Mouse (Mus musculus) kidney, embryonic 15.5 days (tissue): Measurements from ENCODE around the gene Sspo. TPM values are rescaled to one million over a fixed set of nuclear protein-coding genes. Genes with fewer than 3 reads are reported as not detected.
A peak's percentile ranks its signal among the peaks of the same experiment; 100 is the strongest.

Source experiments
- ATAC-seq: fragments of 200-750 bp; cut with Nextera tagmentation; replicated peaks from 2 replicates; pipeline ENCODE4 v1.8.0; 2017; ENCODE audit warnings: moderate TSS enrichment; ENCODE audit not compliant: low FRiP score
- H3K27ac ChIP-seq: fragments of 300-500 bp; sonication (generic); 2 replicates; pipeline ENCODE4 v1.5.1; 2015; ENCODE audit warnings: mild to moderate bottlenecking, inconsistent platforms
- H3K27me3 ChIP-seq: fragments of 300-500 bp; sonication (generic); 2 replicates; pipeline ENCODE4 v1.6.1; 2015; ENCODE audit warnings: inconsistent platforms
- H3K36me3 ChIP-seq: fragments of 300-500 bp; sonication (generic); 2 replicates; pipeline ENCODE4 v1.6.1; 2015; ENCODE audit warnings: inconsistent platforms
- H3K4me1 ChIP-seq: fragments of 300-500 bp; sonication (generic); 2 replicates; pipeline ENCODE4 v1.6.1; 2015; ENCODE audit warnings: inconsistent platforms
- H3K4me2 ChIP-seq: fragments of 300-500 bp; sonication (generic); 2 replicates; pipeline ENCODE4 v1.6.1; 2015; ENCODE audit warnings: moderate library complexity, mild to moderate bottlenecking, inconsistent platforms
- H3K4me3 ChIP-seq: fragments of 300-500 bp; sonication (generic); replicated peaks from 2 replicates; pipeline ENCODE4 v1.5.1; 2015; ENCODE audit warnings: mild to moderate bottlenecking, inconsistent platforms
- H3K9ac ChIP-seq: fragments of 300-500 bp; sonication (generic); 2 replicates; pipeline ENCODE4 v1.6.1; 2015; ENCODE audit warnings: mild to moderate bottlenecking, inconsistent platforms
- H3K9me3 ChIP-seq: fragments of 300-500 bp; sonication (generic); replicated peaks from 2 replicates; pipeline ENCODE4 v1.6.1; 2016; ENCODE audit warnings: inconsistent platforms
- WGBS: fragments of 180-500 bp; shearing (Covaris S2); methylation state at CpG from one replicate; pipeline ENCODE4 v1.1.7; 2015; ENCODE audit warnings: mixed read lengths; 5-methylcytosine and 5-hydroxymethylcytosine counted together
- polyA plus RNA-seq: library from polyadenylated mRNA; unstranded; fragments of >200 nt; fragmentation: Nextera tagmentation; extraction: Ambion mirVana; gene quantifications from 2 replicates; pipeline ENCODE4 v1.2.1, GENCODE M21; 2015

The Sspo gene
- polyA plus RNA-seq, 1 experiment from 2014 or later = 0.86 TPM

GRCm38 (mm10) chr6:48438475-48439125 lies 9.4 kb upstream of the Sspo start:
- 47% methylated on average over 55 of the region's 55 CpGs for WGBS
- Histone ChIP-seq H3K4me1 (peaks cover 84% of the 10 kb centered on the region), H3K27me3 (no peaks in the 10 kb centered on the region), H3K4me2 (peak overlapping the region; percentile 19; the same call in 1 of the 2 replicates), H3K27ac (no peak overlapping the region), H3K9ac (no peak overlapping the region), H3K4me3 (no peak overlapping the region), H3K9me3 (0 out of 2 replicates have a peak, but pooled peaks cover 2% of the 10 kb centered on the region), H3K36me3 (peaks cover 58% of the 10 kb centered on the region)
- ATAC-seq = no peak

- H3K9ac ChIP-seq = no peak overlapping the region
- ATAC-seq = no peak
- no peak overlapping the region for H3K4me3 ChIP-seq
- peak overlapping the region; percentile 88 for H3K27ac ChIP-seq
- no peaks in the 10 kb centered on the region for H3K27me3 ChIP-seq
- 0 out of 2 replicates have a peak, but pooled peaks cover 2% of the 10 kb centered on the region for H3K9me3 ChIP-seq
- peaks cover 58% of the 10 kb centered on the region for H3K36me3 ChIP-seq
- H3K4me2 ChIP-seq = no peak overlapping the region
- peaks cover 83% of the 10 kb centered on the region for H3K4me1 ChIP-seq
Measured at GRCm38 (mm10) chr6:48439654-48440053, 8.4 kb upstream of the Sspo start.

GRCm38 (mm10) chr6:48440306-48441014 lies 7.6 kb upstream of the Sspo start:
- 0 out of 2 replicates have a peak overlapping the region, but pooled peaks have one; percentile 19 for H3K4me2 ChIP-seq
- no peak overlapping the region for H3K9ac ChIP-seq
- peaks cover 58% of the 10 kb centered on the region for H3K36me3 ChIP-seq
- 23% methylated on average over 14 of the region's 14 CpGs for WGBS
- peak overlapping the region; percentile 88 for H3K27ac ChIP-seq
- no peaks in the 10 kb centered on the region for H3K27me3 ChIP-seq
- H3K4me3 ChIP-seq = no peak overlapping the region
- H3K9me3 ChIP-seq = 0 out of 2 replicates have a peak, but pooled peaks cover 2% of the 10 kb centered on the region
- peaks cover 75% of the 10 kb centered on the region for H3K4me1 ChIP-seq
- peak; percentile 10; the same call in 1 of the 2 replicates for ATAC-seq

- Histone ChIP-seq H3K36me3 (peaks cover 39% of the 10 kb centered on the region), H3K27me3 (no peaks in the 10 kb centered on the region), H3K9me3 (0 out of 2 replicates have a peak, but pooled peaks cover 2% of the 10 kb centered on the region), H3K9ac (peak overlapping the region; percentile 47), H3K4me2 (peak overlapping the region; percentile 85), H3K4me1 (peaks cover 75% of the 10 kb centered on the region), H3K27ac (peak overlapping the region; percentile 98), H3K4me3 (peak overlapping the region; percentile 89)
- ATAC-seq = peak; percentile 83
- WGBS = 2% methylated on average over 19 of the region's 19 CpGs
Measured at GRCm38 (mm10) chr6:48443592-48444309, 4.3 kb upstream of the Sspo start.

- Histone ChIP-seq H3K4me1 (peaks cover 70% of the 10 kb centered on the region), H3K36me3 (peaks cover 31% of the 10 kb centered on the region), H3K27ac (peak overlapping the region; percentile 98), H3K4me3 (peak overlapping the region; percentile 89), H3K27me3 (no peaks in the 10 kb centered on the region), H3K9me3 (0 out of 2 replicates have a peak, but pooled peaks cover 2% of the 10 kb centered on the region), H3K9ac (peak overlapping the region; percentile 87), H3K4me2 (peak overlapping the region; percentile 85)
- WGBS = under 1% methylated on average over 27 of the region's 34 CpGs
- peak; percentile 57 for ATAC-seq
Measured at GRCm38 (mm10) chr6:48444310-48445180, 3.5 kb upstream of the Sspo start.

GRCm38 (mm10) chr6:48445181-48446101 lies 2.6 kb upstream of the Sspo start, which contains the start of gene Zfp467:
Gene Zfp467, minus strand, starts transcription at chr6:48445825.
- Histone ChIP-seq H3K27me3 (no peaks in the 10 kb centered on the region), H3K4me3 (peak within 1 kb of the TSS; percentile 89), H3K9me3 (0 out of 2 replicates have a peak, but pooled peaks cover 2% of the 10 kb centered on the region), H3K27ac (peak within 1 kb of the TSS; percentile 98), H3K4me2 (peak within 1 kb of the TSS; percentile 85), H3K4me1 (peaks cover 61% of the 10 kb centered on the region), H3K9ac (peak within 1 kb of the TSS; percentile 87), H3K36me3 (peaks cover 24% of the 10 kb centered on the region)
- under 1% methylated on average over 65 of the region's 65 CpGs for whole genome bisulfite sequencing
- peak; percentile 46; the same call in 1 of the 2 replicates for ATAC-seq

- Histone ChIP-seq H3K36me3 (peaks cover 17% of the 10 kb centered on the region), H3K4me3 (peak overlapping the region; percentile 89), H3K27me3 (no peaks in the 10 kb centered on the region), H3K4me1 (peaks cover 53% of the 10 kb centered on the region), H3K4me2 (peak overlapping the region; percentile 85), H3K9ac (peak overlapping the region; percentile 87), H3K27ac (peak overlapping the region; percentile 98), H3K9me3 (0 out of 2 replicates have a peak, but pooled peaks cover 2% of the 10 kb centered on the region)
- no peak for ATAC-seq
- WGBS = 21% methylated on average over 3 of the region's 3 CpGs
Measured at GRCm38 (mm10) chr6:48446256-48446655, 1.8 kb upstream of the Sspo start.

GRCm38 (mm10) chr6:48446896-48447295 lies 1.1 kb upstream of the Sspo start:
- peak overlapping the region; percentile 98 for H3K27ac ChIP-seq
- no peak overlapping the region for H3K9ac ChIP-seq
- H3K4me1 ChIP-seq = peaks cover 46% of the 10 kb centered on the region
- H3K4me2 ChIP-seq = 0 out of 2 replicates have a peak overlapping the region, but pooled peaks have one; percentile 85
- no peaks in the 10 kb centered on the region for H3K27me3 ChIP-seq
- peaks cover 11% of the 10 kb centered on the region for H3K36me3 ChIP-seq
- H3K9me3 ChIP-seq = 0 out of 2 replicates have a peak, but pooled peaks cover 2% of the 10 kb centered on the region
- no peak for ATAC-seq
- no peak overlapping the region for H3K4me3 ChIP-seq
- WGBS = 88% methylated on average over 3 of the region's 3 CpGs

- peaks cover 32% of the 10 kb centered on the region for H3K4me1 ChIP-seq
- H3K9ac ChIP-seq = no peak overlapping the region
- no peaks in the 10 kb centered on the region for H3K27me3 ChIP-seq
- H3K27ac ChIP-seq = no peak overlapping the region
- H3K9me3 ChIP-seq = no peaks in the 10 kb centered on the region
- H3K4me2 ChIP-seq = no peak overlapping the region
- H3K36me3 ChIP-seq = no peaks in the 10 kb centered on the region
- H3K4me3 ChIP-seq = no peak overlapping the region
- WGBS = 65% methylated on average over 7 of the region's 7 CpGs
- no peak for ATAC-seq
Measured at GRCm38 (mm10) chr6:48448527-48448926, 498 bp downstream of the Sspo start.

GRCm38 (mm10) chr6:48452151-48452550 lies 4.1 kb downstream of the Sspo start:
- Histone ChIP-seq H3K9ac (no peak overlapping the region), H3K27me3 (no peaks in the 10 kb centered on the region), H3K9me3 (no peaks in the 10 kb centered on the region), H3K4me3 (no peak overlapping the region), H3K27ac (no peak overlapping the region), H3K4me2 (no peak overlapping the region), H3K4me1 (peaks cover 15% of the 10 kb centered on the region), H3K36me3 (no peaks in the 10 kb centered on the region)
- WGBS = 62% methylated on average over 1 of the region's 1 CpGs
- no peak for ATAC-seq
